Mouse (Mus musculus) ES-E14 (cell line): ENCODE measurements at regions not wholly inside any gene's neighbourhood (a gene's known extent, or its start where the extent isn't known, plus 50 kb on each side); places are given as distances from the start of the nearest gene placed in this dataset.

Experiments used
- CHD2 ChIP-seq: IDR thresholded peaks from 2 replicates; pipeline ENCODE4 v1.6.1; 2014; ENCODE audit warnings: mild to moderate bottlenecking, low read depth, low read length, inconsistent platforms
- MAFK ChIP-seq: IDR thresholded peaks from 2 replicates; pipeline ENCODE4 v1.6.1; 2014; ENCODE audit warnings: mild to moderate bottlenecking, low read depth, low read length, inconsistent platforms; ENCODE audit not compliant: insufficient read depth
- ZC3H11A ChIP-seq: IDR thresholded peaks from 2 replicates; pipeline ENCODE4 v1.6.1; 2012; ENCODE audit warnings: low read depth, mild to moderate bottlenecking, inconsistent platforms, low read length, borderline replicate concordance
- ZNF384 ChIP-seq: IDR thresholded peaks from 2 replicates; pipeline ENCODE4 v1.6.1; 2012; ENCODE audit warnings: low read depth, low read length, inconsistent platforms

DNA sequence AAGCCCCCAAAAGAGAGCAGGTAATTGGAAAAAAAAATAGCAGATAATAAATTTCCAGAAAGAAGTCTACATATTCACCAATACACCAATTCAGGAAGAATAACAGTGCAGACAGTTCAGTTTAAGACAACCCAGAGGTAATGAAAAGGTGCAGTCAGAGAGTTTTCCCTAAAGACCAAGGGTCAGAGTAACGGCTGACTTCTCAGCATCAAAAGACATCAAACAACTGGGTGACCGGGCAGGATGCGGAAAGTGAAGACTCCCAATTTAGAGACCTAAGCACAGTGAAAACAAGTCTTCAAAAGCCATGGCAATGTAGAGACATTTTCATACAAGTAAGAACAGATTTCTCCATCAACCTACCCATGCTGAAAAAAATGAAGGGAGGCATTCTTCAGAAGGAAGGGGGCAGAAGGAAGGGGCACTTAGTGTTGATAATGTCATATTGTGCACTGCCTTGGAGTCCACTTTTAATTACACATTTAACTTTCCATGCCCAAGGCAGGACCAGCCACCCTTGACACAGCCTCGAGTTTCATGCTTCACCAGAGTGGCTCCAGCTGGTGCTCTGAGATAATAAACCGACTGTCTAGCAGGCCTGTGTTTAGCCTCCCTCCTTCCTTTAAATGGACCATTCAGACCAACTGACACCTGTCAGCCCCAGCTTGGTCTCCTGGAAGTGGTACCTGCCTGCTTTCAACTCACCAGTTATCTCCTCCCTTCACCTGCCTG lies 129.7 kb downstream of the Eva1a start:
- TF ChIP-seq ZNF384 (no peak), CHD2 (no peak), ZC3H11A (no peak), MAFK (no peak)
